Mouse (Mus musculus): ENCODE measurements around the gene Slc13a2.

DNA sequence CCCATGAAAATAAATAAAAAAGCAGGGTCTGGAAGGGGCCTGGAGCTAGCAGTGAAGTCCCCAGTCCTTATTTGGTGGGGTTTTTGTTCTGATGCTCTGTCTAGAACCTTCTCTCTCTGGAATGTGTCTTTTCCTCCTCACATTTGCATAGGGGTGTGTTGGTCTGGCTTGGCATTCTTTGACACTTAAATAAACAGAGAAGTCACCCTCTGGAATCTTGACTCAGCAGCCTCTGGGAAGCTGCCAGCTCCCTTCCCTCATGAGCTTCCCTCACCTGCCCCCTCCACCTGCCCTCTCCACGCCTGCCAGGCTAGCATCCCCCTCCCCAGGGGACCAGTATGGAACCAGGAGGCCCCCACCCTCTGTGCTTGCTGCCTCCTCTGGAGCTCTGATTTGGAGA, 51.6 kb downstream of the Slc13a2 start:
- TF ChIP-seq CTCF (IDR thresholded peaks at IDR 0.05; ENCODE audit: low read depth): no peak
- TF ChIP-seq EP300 (IDR thresholded peaks at IDR 0.05; ENCODE audit: low read depth): no peak
